Mouse (Mus musculus) stomach, embryonic 14.5 days (tissue): Measurements from ENCODE around the gene Arhgap44. TPM values are rescaled to one million over a fixed set of nuclear protein-coding genes. Genes with fewer than 3 reads are reported as not detected.

ENCODE experiments used
- ATAC-seq: fragments of 200-750 bp; cut with Nextera tagmentation; 2 replicates; pipeline ENCODE4 v1.8.0; 2017; ENCODE audit warnings: low read depth, moderate TSS enrichment; ENCODE audit not compliant: insufficient number of reproducible peaks, insufficient read depth, low FRiP score
- H3K27ac ChIP-seq: fragments of 300-500 bp; sonication (generic); 2 replicates; pipeline ENCODE4 v1.5.1; 2014; ENCODE audit warnings: mild to moderate bottlenecking, low read length, moderate library complexity, mixed read lengths
- H3K27me3 ChIP-seq: fragments of 300-500 bp; sonication (generic); 2 replicates; pipeline ENCODE4 v1.6.1; 2014; ENCODE audit warnings: low read length, control low read depth, mixed read lengths; ENCODE audit not compliant: control insufficient read depth, insufficient read depth
- H3K36me3 ChIP-seq: fragments of 300-500 bp; sonication (generic); 2 replicates; pipeline ENCODE4 v1.6.1; 2014; ENCODE audit warnings: mild to moderate bottlenecking, control low read depth, low read length, moderate library complexity, mixed read lengths; ENCODE audit not compliant: control insufficient read depth, insufficient read depth
- H3K4me1 ChIP-seq: fragments of 300-500 bp; sonication (generic); 2 replicates; pipeline ENCODE4 v1.6.1; 2014; ENCODE audit warnings: low read length, control low read depth, mixed read lengths; ENCODE audit not compliant: control insufficient read depth, insufficient read depth
- H3K4me2 ChIP-seq: fragments of 300-500 bp; sonication (generic); replicated peaks from 2 replicates; pipeline ENCODE4 v1.6.1; 2014; ENCODE audit warnings: low read depth, low read length, control low read depth
- H3K4me3 ChIP-seq: fragments of 300-500 bp; sonication (generic); 2 replicates; pipeline ENCODE4 v1.5.1; 2014; ENCODE audit warnings: low read depth, low read length, control low read depth
- H3K9ac ChIP-seq: fragments of 300-500 bp; sonication (generic); replicated peaks from 2 replicates; pipeline ENCODE4 v1.6.1; 2014; ENCODE audit warnings: low read depth, mild to moderate bottlenecking, control low read depth, low read length, moderate library complexity, mixed read lengths
- H3K9me3 ChIP-seq: fragments of 300-500 bp; sonication (generic); 2 replicates; pipeline ENCODE4 v1.6.1; 2016; ENCODE audit warnings: low read depth, low read length, control low read depth; ENCODE audit not compliant: control insufficient read depth
- WGBS: fragments of 180-500 bp; shearing (Covaris S2); extraction: QIAGEN DNeasy Blood & Tissue Kit; methylation state at CpG from one replicate; pipeline ENCODE4 v1.1.7; 2014; 5-methylcytosine and 5-hydroxymethylcytosine counted together
- polyA plus RNA-seq: library from polyadenylated mRNA; unstranded; fragments of >200 nt; fragmentation: Nextera tagmentation; extraction: Ambion mirVana; gene quantifications from 2 replicates; pipeline ENCODE4 v1.2.1, GENCODE M21; 2014

Arhgap44 gene
- polyA plus RNA-seq, 1 experiment from 2014 or later: 9.1 TPM

- no peak overlapping the region for H3K9ac ChIP-seq
- H3K27ac ChIP-seq: no peak overlapping the region
- no peak for ATAC-seq
- H3K4me1 ChIP-seq: no peaks in the 10 kb centered on the region
- H3K36me3 ChIP-seq: no peaks in the 10 kb centered on the region
- no peaks in the 10 kb centered on the region for H3K27me3 ChIP-seq
- no peaks in the 10 kb centered on the region for H3K9me3 ChIP-seq
- no peak overlapping the region for H3K4me3 ChIP-seq
- WGBS: 88% methylated on average over 12 of the region's 12 CpGs
- no peak overlapping the region for H3K4me2 ChIP-seq
Observed at GRCm38 (mm10) chr11:65059531-65059930, 103.2 kb downstream of the Arhgap44 start.

- Histone ChIP-seq H3K4me2 (no peak overlapping the region), H3K36me3 (no peaks in the 10 kb centered on the region), H3K4me3 (no peak overlapping the region), H3K9ac (no peak overlapping the region), H3K4me1 (no peaks in the 10 kb centered on the region), H3K9me3 (no peaks in the 10 kb centered on the region), H3K27ac (no peak overlapping the region), H3K27me3 (no peaks in the 10 kb centered on the region)
- WGBS: 70% methylated on average over 7 of the region's 7 CpGs
- no peak for ATAC-seq
Observed at GRCm38 (mm10) chr11:65058224-65058908, 104.4 kb downstream of the Arhgap44 start.

GRCm38 (mm10) chr11:65055596-65055995 lies 107.2 kb downstream of the Arhgap44 start:
- Histone ChIP-seq H3K4me3 (no peak overlapping the region), H3K4me2 (no peak overlapping the region), H3K36me3 (no peaks in the 10 kb centered on the region), H3K9ac (no peak overlapping the region), H3K27me3 (no peaks in the 10 kb centered on the region), H3K27ac (no peak overlapping the region), H3K4me1 (no peaks in the 10 kb centered on the region), H3K9me3 (no peaks in the 10 kb centered on the region)
- 75% methylated on average over 7 of the region's 7 CpGs for WGBS
- no peak for ATAC-seq

GRCm38 (mm10) chr11:65054216-65054615 lies 108.5 kb downstream of the Arhgap44 start:
- ATAC-seq: no peak
- no peaks in the 10 kb centered on the region for H3K4me1 ChIP-seq
- no peaks in the 10 kb centered on the region for H3K27me3 ChIP-seq
- H3K4me3 ChIP-seq: no peak overlapping the region
- no peak overlapping the region for H3K27ac ChIP-seq
- H3K9ac ChIP-seq: no peak overlapping the region
- H3K36me3 ChIP-seq: no peaks in the 10 kb centered on the region
- WGBS: 75% methylated on average over 5 of the region's 5 CpGs
- no peak overlapping the region for H3K4me2 ChIP-seq
- H3K9me3 ChIP-seq: no peaks in the 10 kb centered on the region

GRCm38 (mm10) chr11:65050819-65051218 lies 111.9 kb downstream of the Arhgap44 start:
- Histone ChIP-seq H3K27me3 (no peaks in the 10 kb centered on the region), H3K4me2 (no peak overlapping the region), H3K9me3 (no peaks in the 10 kb centered on the region), H3K9ac (no peak overlapping the region), H3K4me3 (no peak overlapping the region), H3K36me3 (no peaks in the 10 kb centered on the region), H3K27ac (no peak overlapping the region), H3K4me1 (no peaks in the 10 kb centered on the region)
- WGBS: 75% methylated on average over 5 of the region's 5 CpGs
- no peak for ATAC-seq

- Histone ChIP-seq H3K9ac (no peak overlapping the region), H3K4me2 (no peak overlapping the region), H3K36me3 (no peaks in the 10 kb centered on the region), H3K9me3 (no peaks in the 10 kb centered on the region), H3K4me3 (no peak overlapping the region), H3K27ac (no peak overlapping the region), H3K27me3 (no peaks in the 10 kb centered on the region), H3K4me1 (no peaks in the 10 kb centered on the region)
- no peak for ATAC-seq
- WGBS: 92% methylated on average over 7 of the region's 7 CpGs
Observed at GRCm38 (mm10) chr11:65049090-65049489, 113.7 kb downstream of the Arhgap44 start.

GRCm38 (mm10) chr11:65040556-65040955 lies 122.2 kb downstream of the Arhgap44 start:
- Histone ChIP-seq H3K4me1 (no peaks in the 10 kb centered on the region), H3K36me3 (no peaks in the 10 kb centered on the region), H3K27me3 (no peaks in the 10 kb centered on the region), H3K9me3 (no peaks in the 10 kb centered on the region), H3K4me2 (no peak overlapping the region), H3K9ac (no peak overlapping the region), H3K4me3 (no peak overlapping the region), H3K27ac (no peak overlapping the region)
- ATAC-seq: no peak
- WGBS: 69% methylated on average over 6 of the region's 6 CpGs

- no peak overlapping the region for H3K27ac ChIP-seq
- H3K4me2 ChIP-seq: no peak overlapping the region
Observed at GRCm38 (mm10) chr11:65039517-65040095, 123.2 kb downstream of the Arhgap44 start.

GRCm38 (mm10) chr11:65038996-65039395 lies 123.8 kb downstream of the Arhgap44 start:
- Histone ChIP-seq H3K27me3 (no peaks in the 10 kb centered on the region), H3K4me3 (no peak overlapping the region), H3K9me3 (no peaks in the 10 kb centered on the region), H3K4me1 (no peaks in the 10 kb centered on the region), H3K36me3 (no peaks in the 10 kb centered on the region), H3K9ac (no peak overlapping the region), H3K27ac (no peak overlapping the region), H3K4me2 (no peak overlapping the region)
- WGBS: 41% methylated on average over 2 of the region's 2 CpGs
- ATAC-seq: no peak

More at GRCm38 (mm10) chr11:65039517-65040095, 123.2 kb downstream of the Arhgap44 start:
- Histone ChIP-seq H3K9me3 (no peaks in the 10 kb centered on the region), H3K9ac (no peak overlapping the region), H3K4me3 (no peak overlapping the region), H3K36me3 (no peaks in the 10 kb centered on the region), H3K27me3 (no peaks in the 10 kb centered on the region), H3K4me1 (no peaks in the 10 kb centered on the region)
- WGBS: 43% methylated on average over 12 of the region's 12 CpGs
- no peak for ATAC-seq
